Mouse (Mus musculus): ENCODE measurements around the gene Fsip1.
A peak's percentile ranks its signal among the peaks of the same experiment; 100 is the strongest.

GRCm38 (mm10) chr2:118199867-118200266 is 56.9 kb downstream of the Fsip1 start:
- peak; percentile 94 for TF ChIP-seq CTCF (IDR thresholded peaks at IDR 0.05)
- TF ChIP-seq EP300 (IDR thresholded peaks at IDR 0.05): no peak
